Comparison of ENCODE assay signal across 10 mouse cellular contexts in genomic region chr4:141948822-141949221, GRCm38 (mm10).
"Had no signal": no experiment of that assay in that cellular context is flagged by ENCODE, and none has a peak within 500 bp of the region (broad histone marks: within the 10 kb centered on the region; RNA-seq: fewer than 3 reads in every experiment).

No protein-coding gene starts in this region.

- H3K9ac ChIP-seq: limb, embryonic 12.5 days; liver, embryonic 13.5 days; midbrain, embryonic 13.5 days; neural tube, embryonic 15.5 days had no signal

- H3K4me2 ChIP-seq: limb, embryonic 12.5 days; liver, embryonic 13.5 days; midbrain, embryonic 13.5 days; neural tube, embryonic 15.5 days had no signal

- ATAC-seq: midbrain, embryonic 13.5 days had no signal

- DNase-seq: kidney, adult 11 months; liver; liver, embryonic 13.5 days; lung, adult 18-20 months; lung, postnatal 14 days; thymus, postnatal 4 days had no signal

- H3K27me3 ChIP-seq: midbrain, embryonic 13.5 days; neural tube, embryonic 15.5 days had no signal

- H3K9me3 ChIP-seq: limb, embryonic 12.5 days; liver, embryonic 13.5 days; midbrain, embryonic 13.5 days; neural tube, embryonic 15.5 days had no signal

- H3K36me3 ChIP-seq: limb, embryonic 12.5 days; liver, embryonic 13.5 days; midbrain, embryonic 13.5 days; neural tube, embryonic 15.5 days had no signal

- H3K27ac ChIP-seq: limb, embryonic 12.5 days; liver, embryonic 13.5 days; midbrain, embryonic 13.5 days; neural tube, embryonic 15.5 days had no signal

- H3K4me1 ChIP-seq: neural tube, embryonic 15.5 days had no signal

- H3K4me3 ChIP-seq: limb, embryonic 12.5 days; liver, embryonic 13.5 days; midbrain, embryonic 13.5 days; myocyte; neural tube, embryonic 15.5 days had no signal
